Mouse (Mus musculus): ENCODE data around the gene 1700092M07Rik. TPM values are rescaled to one million over a fixed set of nuclear protein-coding genes. Genes with fewer than 3 reads are reported as not detected.

Gene 1700092M07Rik
- total RNA-seq, 4 experiments from 2014 or later, result not detected

Small RNA genes lying within 50 kb of the gene (microRNA-seq; reads per million reads assigned to microRNA genes)
- gene Mir6992, result not detected

Other genes with a start within 250 kb of the 1700092M07Rik start
- gene Slc22a8, start 149.5 kb upstream of the 1700092M07Rik start, total RNA-seq (2022), result not detected
- not detected for gene Slc22a6, start 122.7 kb upstream of the 1700092M07Rik start, total RNA-seq (2022)
- gene Chrm1, start 76.9 kb upstream of the 1700092M07Rik start, total RNA-seq (2022), result not detected
- gene Slc3a2, start 17.3 kb upstream of the 1700092M07Rik start, total RNA-seq (2022), result 10 to 100 TPM; 29.7 to 37.0 (median 31.1) TPM
- gene Wdr74, start 4.9 kb upstream of the 1700092M07Rik start, total RNA-seq (2022), result 10 to 100 TPM; 14.0 to 16.7 (median 14.9) TPM
- gene Stx5a, start 695 bp downstream of the 1700092M07Rik start, total RNA-seq (2022), result 10 to 100 TPM; 12.3 to 19.8 (median 14.9) TPM
- gene Nxf1, start 16.4 kb downstream of the 1700092M07Rik start, total RNA-seq (2022), result 10 to 100 TPM; 24.0 to 34.0 (median 27.7) TPM
- gene Tmem223, start 30.3 kb downstream of the 1700092M07Rik start, total RNA-seq (2022), result 100 to 1,000 TPM in 3 of 4 experiments, 10 to 100 TPM in 1; 99.3 to 133 (median 107) TPM
- gene Tmem179b, start 33.7 kb downstream of the 1700092M07Rik start, total RNA-seq (2022), result 10 to 100 TPM in 1 of 4 experiments, 1 to 10 TPM in 3; 6.9 to 10.3 (median 8.8) TPM
- 1 to 10 TPM; 3.6 to 5.0 (median 4.6) TPM for gene Taf6l, start 45.7 kb downstream of the 1700092M07Rik start, total RNA-seq (2022)
- gene Polr2g, start 57.9 kb downstream of the 1700092M07Rik start, total RNA-seq (2022), result 10 to 100 TPM; 36.0 to 42.5 (median 37.7) TPM
- 1 to 10 TPM in 1 of 4 experiments, under 1 TPM in 3; 0.82 to 1.1 (median 0.90) TPM for gene Zbtb3, start 61.8 kb downstream of the 1700092M07Rik start, total RNA-seq (2022)
- gene Ttc9c, start 78.6 kb downstream of the 1700092M07Rik start, total RNA-seq (2022), result 10 to 100 TPM; 11.4 to 12.7 (median 11.9) TPM
- 10 to 100 TPM; 38.1 to 45.6 (median 44.3) TPM for gene Hnrnpul2, start 79.3 kb downstream of the 1700092M07Rik start, total RNA-seq (2022)
- gene AC129217.1, start 89.1 kb downstream of the 1700092M07Rik start, total RNA-seq (2022), result 1 to 10 TPM in 1 of 4 experiments, not detected in 3; 2.0 TPM
- gene Bscl2, start 96.7 kb downstream of the 1700092M07Rik start, total RNA-seq (2022), result 10 to 100 TPM; 14.7 to 23.9 (median 20.0) TPM
- not detected for gene Gng3, start 98.5 kb downstream of the 1700092M07Rik start, total RNA-seq (2022)
- 1 to 10 TPM; 5.3 to 8.8 (median 7.0) TPM for gene Lrrn4cl, start 110.0 kb downstream of the 1700092M07Rik start, total RNA-seq (2022)
- gene Ubxn1, start 130.8 kb downstream of the 1700092M07Rik start, total RNA-seq (2022), result 100 to 1,000 TPM; 207 to 248 (median 231) TPM
- 10 to 100 TPM; 58.7 to 74.6 (median 65.3) TPM for gene Uqcc3, start 140.2 kb downstream of the 1700092M07Rik start, total RNA-seq (2022)
- gene Lbhd1, start 143.0 kb downstream of the 1700092M07Rik start, total RNA-seq (2022), result 1 to 10 TPM in 2 of 4 experiments, under 1 TPM in 2; 0.54 to 7.3 (median 1.7) TPM
- gene Gm49403, start 143.2 kb downstream of the 1700092M07Rik start, total RNA-seq (2022), result not detected
- gene 1810009A15Rik, start 148.1 kb downstream of the 1700092M07Rik start, total RNA-seq (2022), result 10 to 100 TPM; 13.8 to 16.3 (median 15.9) TPM
- 1 to 10 TPM in 3 of 4 experiments, not detected in 1; 2.6 to 5.7 (median 2.9) TPM for gene Gm49416, start 148.2 kb downstream of the 1700092M07Rik start, total RNA-seq (2022)
- gene Ints5, start 152.3 kb downstream of the 1700092M07Rik start, total RNA-seq (2022), result 10 to 100 TPM; 10.3 to 13.0 (median 11.3) TPM
- 10 to 100 TPM; 15.2 to 20.1 (median 18.9) TPM for gene Ganab, start 157.4 kb downstream of the 1700092M07Rik start, total RNA-seq (2022)
- 10 to 100 TPM; 36.8 to 39.0 (median 38.1) TPM for gene B3gat3, start 179.7 kb downstream of the 1700092M07Rik start, total RNA-seq (2022)
- 1 to 10 TPM; 7.2 to 9.4 (median 8.7) TPM for gene Rom1, start 188.6 kb downstream of the 1700092M07Rik start, total RNA-seq (2022)
- 1 to 10 TPM; 3.5 to 4.7 (median 4.3) TPM for gene Eml3, start 188.8 kb downstream of the 1700092M07Rik start, total RNA-seq (2022)
- 10 to 100 TPM; 21.0 to 25.7 (median 23.4) TPM for gene Mta2, start 201.2 kb downstream of the 1700092M07Rik start, total RNA-seq (2022)
- 10 to 100 TPM in 1 of 4 experiments, 1 to 10 TPM in 3; 7.8 to 11.8 (median 9.0) TPM for gene Tut1, start 213.1 kb downstream of the 1700092M07Rik start, total RNA-seq (2022)
- 100 to 1,000 TPM; 411 to 454 (median 425) TPM for gene Eef1g, start 226.3 kb downstream of the 1700092M07Rik start, total RNA-seq (2022)
- 100 to 1,000 TPM; 249 to 267 (median 253) TPM for gene Ahnak, start 248.6 kb downstream of the 1700092M07Rik start, total RNA-seq (2022)

All from gastrocnemius, adult 8-10 months (tissue).